Mouse (Mus musculus): Measurements from ENCODE around the gene Ppm1g.

DNA sequence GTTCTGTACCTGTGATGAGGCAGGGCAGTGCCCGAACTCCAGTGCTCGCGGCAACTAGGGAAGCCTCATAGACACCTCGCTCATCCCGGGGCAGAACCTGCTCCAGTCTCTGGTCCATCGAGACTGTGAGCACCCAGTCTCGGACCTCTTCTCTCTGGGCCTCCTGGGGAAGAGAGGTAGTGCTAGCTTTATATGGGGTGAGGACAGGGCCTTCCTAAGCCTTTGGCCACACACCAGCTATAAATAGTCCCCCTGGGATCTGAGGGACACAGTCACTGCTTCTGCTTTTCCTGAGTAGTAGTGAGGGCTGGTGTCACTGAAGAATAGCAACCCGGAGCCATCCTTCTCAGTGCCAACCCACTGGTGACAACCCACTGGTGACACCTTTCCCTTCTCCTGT is 33.3 kb upstream of the Ppm1g start:
- no peak for TF ChIP-seq POLR2A (IDR thresholded peaks at IDR 0.05; ENCODE audit: insufficient read depth, low read depth, low read length)
- TF ChIP-seq CTCF (IDR thresholded peaks at IDR 0.05; ENCODE audit: insufficient read depth, low read depth, low read length) = no peak
